Mouse (Mus musculus): ENCODE data around the gene Gm42906.
A peak's percentile ranks its signal among the peaks of the same experiment; 100 is the strongest.

The Gm42906 gene

DNA sequence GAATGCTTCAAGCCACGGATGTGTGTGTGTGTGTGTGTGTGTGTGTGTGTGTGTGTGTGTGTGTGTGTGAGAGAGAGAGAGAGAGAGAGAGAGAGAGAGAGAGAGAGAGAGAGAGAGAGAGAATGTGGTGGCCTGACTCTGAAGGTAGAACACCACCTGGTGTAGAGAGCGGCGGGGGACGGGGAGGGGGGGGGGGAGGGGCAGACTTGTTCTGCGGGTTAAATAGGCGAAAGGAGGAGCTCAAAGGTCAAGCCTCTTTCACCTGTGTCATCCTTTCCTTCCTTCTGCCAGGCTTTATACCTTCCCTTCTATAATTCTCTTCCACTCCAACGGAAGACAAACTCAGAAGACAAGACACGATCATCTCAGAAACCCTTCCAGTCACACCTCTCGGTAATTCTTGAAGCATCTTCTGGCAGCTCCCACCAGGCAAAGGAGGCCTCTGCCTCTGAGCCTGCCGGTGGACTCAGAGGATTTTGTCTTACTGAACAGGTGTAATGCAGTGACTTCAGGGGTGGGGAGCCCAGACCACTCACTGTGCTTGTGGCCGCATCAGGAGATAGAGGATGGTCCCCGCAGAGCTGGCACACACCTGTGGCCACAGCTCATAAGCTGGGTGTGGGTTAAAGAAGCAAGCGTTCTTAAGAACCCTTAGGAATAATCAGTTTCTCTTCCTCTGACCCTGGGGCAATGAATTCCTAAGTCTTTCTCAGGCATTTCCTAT, 195.2 kb downstream of the Gm42906 start:
- no peak for DNase-seq (ENCODE audit: low spot score)

DNA sequence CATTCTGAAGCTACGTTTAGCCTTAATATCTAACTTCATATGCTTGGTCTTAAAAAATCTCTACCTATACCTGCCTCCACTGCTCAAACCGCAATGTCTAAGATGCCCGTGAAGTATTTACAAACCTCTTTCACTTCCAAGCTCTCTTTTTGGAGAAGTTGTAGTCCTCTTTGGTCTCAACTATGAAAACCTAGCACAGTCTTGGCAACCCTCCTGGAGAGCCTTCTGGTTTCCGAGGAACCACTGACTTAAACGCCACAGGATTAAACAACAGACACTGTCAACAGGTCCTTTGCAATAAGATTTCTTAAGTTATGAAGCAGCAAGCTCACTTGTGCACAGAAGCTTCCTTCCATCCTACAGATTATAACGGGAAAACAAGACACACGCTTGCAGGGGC, 196.1 kb downstream of the Gm42906 start:
- DNase-seq (ENCODE audit: low spot score): no peak

DNA sequence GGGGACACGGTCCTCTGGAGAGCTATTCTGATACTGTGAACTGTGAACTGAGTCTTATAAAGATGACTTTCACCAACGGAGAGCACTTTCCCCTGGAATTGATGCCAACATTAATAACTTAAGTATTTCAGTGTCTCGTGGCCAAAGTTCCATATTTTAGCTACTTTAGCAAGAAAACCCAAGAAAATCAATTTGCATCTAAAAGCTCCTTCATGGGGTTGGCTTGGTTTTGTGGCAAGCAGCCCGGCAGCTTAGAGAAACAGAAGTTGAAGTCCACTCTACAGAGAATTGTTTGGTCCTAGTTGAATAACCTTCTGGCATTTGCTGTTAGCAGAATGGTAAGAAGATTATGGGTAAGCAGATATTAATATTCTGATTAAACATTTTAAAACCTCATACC, 196.6 kb downstream of the Gm42906 start:
- DNase-seq (ENCODE audit: low spot score): no peak

GRCm38 (mm10) chr5:151230427-151230826, 197.5 kb downstream of the Gm42906 start:
- no peak for DNase-seq (ENCODE audit: low spot score)

DNA sequence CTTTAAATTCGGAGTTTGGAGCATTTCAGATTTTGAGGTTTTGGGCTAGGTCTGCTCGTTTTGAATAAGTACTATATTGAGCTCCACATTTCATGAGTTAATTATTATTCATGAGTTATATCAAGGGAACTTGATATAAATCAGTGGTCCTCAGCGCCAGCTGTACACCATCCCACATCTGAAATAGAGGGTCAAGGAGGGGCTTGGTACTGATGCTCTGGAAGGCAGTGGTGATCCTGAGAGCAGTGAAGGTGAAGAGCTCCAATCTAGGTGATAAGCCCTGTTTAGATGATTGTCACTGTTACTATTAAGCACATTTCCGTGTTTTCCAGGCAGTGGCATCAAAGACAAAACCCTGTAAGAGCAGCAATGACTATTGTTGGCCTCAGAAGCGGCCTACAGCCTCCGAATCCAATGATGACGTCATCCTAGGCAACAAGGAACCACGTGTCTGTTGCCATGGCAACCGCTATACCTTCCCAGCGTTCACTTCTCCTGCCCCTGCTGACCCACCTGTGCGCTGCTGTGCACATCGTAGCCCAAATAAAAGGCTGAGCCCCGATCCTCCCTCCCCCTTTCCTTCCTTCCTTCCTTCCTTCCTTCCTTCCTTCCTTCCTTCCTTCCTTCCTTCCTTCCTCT, 199.5 kb downstream of the Gm42906 start:
- no peak for DNase-seq (ENCODE audit: low spot score)

GRCm38 (mm10) chr5:151223696-151224366, 204.1 kb downstream of the Gm42906 start:
- DNase-seq (ENCODE audit: low spot score): no peak

DNA sequence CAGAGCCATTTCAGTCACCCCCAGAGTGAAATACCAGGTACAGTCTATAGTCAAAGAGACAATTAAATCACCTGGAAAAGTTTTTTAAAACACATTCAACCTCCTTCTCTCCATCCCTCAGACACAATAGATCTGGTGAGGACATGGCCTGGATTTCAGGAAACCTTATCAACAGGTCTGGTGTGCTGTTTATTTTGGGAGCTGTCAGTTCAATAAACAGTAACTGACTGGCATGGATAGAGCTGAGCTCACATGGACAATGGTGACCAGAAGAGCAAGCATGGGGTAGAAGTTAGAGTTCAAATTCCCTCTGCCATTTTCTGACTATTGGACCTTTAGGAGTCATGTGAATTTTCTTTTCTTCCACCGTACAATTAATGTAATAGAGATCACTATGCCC, 205.2 kb downstream of the Gm42906 start:
- no peak for DNase-seq (ENCODE audit: low spot score)

DNA sequence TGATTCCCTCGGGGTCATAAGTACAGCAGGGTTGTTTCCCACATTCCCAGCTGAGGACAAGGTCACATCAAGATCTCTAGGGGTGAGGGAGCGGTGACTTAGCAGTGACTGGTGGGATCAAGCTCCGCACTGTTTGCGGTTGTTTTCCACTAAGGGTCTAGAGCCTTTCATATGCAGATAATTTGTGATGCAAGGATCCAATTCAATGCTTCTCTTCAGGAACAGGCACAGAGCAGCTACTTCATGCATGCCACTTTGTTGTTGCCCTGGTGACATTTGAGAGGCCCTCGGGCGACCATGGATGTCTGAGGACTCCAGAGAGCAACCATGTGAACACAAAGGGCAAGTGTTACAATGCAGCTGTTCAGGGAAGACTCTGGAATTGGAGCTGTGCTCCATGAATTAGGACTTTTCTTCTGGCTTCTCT, 209.3 kb downstream of the Gm42906 start:
- no peak for DNase-seq (ENCODE audit: low spot score)

GRCm38 (mm10) chr5:151213097-151213496, 214.9 kb downstream of the Gm42906 start:
- DNase-seq (ENCODE audit: low spot score): no peak

GRCm38 (mm10) chr5:151210869-151211268, 217.1 kb downstream of the Gm42906 start:
- DNase-seq (ENCODE audit: low spot score): no peak

DNA sequence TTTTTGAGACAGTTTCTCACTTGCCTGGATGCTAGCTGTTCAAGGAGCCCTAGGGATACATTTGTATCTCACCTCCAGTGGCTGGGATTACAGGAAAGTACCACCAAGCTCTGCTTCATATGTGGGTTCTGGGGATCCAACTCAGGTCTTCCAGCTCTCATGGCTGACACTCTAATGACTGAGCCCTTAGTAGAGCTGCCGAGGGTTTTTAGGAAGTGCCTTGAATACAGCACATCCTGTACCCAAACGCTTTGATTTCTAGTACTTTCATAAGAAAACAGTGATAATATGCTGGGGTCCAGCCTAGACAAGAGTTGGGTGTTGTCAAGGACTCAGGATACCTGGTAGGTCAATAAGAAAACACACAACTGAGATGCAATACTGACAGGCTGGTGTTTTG, 217.9 kb downstream of the Gm42906 start:
- no peak for DNase-seq (ENCODE audit: low spot score)

DNA sequence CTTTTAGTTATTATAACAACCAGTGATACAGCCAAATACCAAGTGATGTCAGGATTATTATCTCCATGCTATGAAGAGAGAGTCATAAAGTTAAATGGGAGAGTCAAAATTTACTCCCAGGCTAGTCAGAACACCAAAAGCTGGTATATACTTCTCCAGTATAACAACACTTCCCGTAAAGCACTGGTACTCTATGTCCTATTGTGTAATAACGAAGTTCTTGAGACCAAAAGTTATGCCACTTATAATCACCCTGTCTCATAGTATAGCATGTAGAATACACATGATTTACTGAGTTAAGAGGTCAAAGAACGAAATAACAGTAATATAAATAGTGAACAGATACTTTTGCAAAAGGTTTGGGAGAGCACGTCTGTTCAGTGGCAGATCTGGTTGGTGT, 222.9 kb downstream of the Gm42906 start:
- DNase-seq (ENCODE audit: low spot score): no peak

- no peak for DNase-seq (ENCODE audit: low spot score)
These were observed 225.0 kb downstream of the Gm42906 start for GRCm38 (mm10) chr5:151202925-151203324.

- DNase-seq (ENCODE audit: low spot score): no peak
These were observed 226.7 kb downstream of the Gm42906 start for GRCm38 (mm10) chr5:151201220-151201619.

DNA sequence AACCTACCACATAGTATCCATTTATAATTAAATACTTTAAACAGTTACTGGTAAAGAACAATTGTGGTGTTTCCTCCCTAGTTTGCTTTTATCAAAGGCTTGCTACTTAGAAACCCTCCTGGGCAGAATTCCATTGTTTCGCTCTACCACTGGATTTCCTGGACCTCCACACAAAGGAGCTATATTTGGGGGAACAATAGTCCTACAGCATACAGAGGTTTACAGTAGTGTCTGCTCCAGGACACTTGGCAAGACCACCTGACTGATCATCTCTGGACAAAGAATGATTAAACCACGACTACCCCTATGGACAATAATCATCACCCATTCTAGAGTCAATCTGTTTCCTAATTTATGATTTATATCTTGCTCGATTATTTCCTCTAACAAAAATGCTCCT, 228.7 kb downstream of the Gm42906 start:
- DNase-seq (ENCODE audit: low spot score): no peak

DNA sequence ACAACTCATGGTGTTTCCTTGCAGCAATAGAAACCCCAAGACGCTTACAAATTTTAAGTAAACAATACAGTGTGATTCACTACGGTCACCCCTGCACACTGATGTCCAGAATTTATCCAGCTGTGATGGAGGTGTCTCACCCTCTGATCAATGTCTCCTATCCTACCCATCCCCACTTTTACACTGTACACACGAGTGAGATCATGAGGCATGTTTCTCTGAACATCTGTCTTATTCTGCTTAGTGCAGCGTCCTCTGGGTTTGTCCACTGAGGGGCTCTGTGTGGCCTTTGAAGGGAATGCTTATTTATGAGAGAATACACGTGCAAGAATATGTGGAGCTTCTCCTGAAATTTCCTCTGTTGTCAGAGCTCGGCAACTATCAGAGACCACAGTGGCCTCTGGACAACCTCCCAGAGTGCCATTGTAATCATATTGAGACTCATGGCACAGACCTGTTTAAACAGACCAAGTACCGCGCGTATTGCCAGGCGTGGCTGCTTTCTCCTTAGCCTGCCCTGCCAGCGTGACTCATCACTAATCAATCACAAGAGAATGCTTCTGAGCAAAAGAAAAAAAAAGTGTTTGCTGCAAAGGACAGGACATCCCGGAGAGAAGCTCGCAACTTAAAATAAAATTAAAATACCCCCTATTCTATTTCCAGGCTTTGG, 231.2 kb downstream of the Gm42906 start:
- DNase-seq (ENCODE audit: low spot score): no peak

- no peak for DNase-seq (ENCODE audit: low spot score)
These were observed 234.0 kb downstream of the Gm42906 start for GRCm38 (mm10) chr5:151193885-151194520.

DNA sequence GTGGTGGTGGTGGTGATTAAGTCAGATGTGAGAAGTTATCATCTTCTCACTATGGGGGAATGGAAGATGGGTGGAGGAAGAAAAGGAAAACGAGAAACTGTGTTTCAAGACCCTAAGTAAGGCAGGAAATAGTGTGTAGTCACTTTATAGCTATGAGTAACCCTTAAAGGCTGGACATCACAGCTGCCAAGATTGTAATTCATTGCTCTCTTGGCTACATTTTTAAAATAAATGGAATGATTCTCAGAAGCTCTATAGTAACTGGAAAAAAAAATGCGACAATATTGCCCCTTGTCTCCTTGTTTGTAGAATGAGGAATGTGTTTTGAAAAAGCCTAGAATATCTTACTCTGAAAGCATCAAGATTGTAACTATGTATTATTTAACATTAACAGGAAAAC, 235.7 kb downstream of the Gm42906 start:
- DNase-seq (ENCODE audit: low spot score): no peak

- DNase-seq (ENCODE audit: low spot score): no peak
These were observed 237.2 kb downstream of the Gm42906 start for GRCm38 (mm10) chr5:151190764-151191163.

GRCm38 (mm10) chr5:151189789-151190378, 238.1 kb downstream of the Gm42906 start:
- DNase-seq (ENCODE audit: low spot score): peak; percentile 58

DNA sequence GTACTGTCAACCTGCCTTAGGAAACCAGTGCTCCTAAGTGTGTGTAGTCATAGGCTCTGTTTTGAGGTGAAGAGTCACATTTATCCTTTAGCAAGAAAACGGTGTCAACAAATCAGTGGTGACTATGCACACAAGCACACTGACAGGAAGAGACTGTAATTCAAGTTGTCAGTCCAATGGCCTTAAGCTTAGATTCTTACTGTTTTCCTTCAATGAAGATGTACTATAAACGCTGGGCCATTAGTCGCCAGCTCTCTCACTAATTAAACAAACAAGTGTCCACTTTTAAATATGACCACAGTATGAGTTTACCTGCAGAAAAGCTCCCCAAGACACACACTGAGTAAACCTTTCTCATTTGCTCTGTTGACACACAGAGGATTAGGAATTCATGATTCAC, 238.6 kb downstream of the Gm42906 start:
- DNase-seq (ENCODE audit: low spot score): no peak

GRCm38 (mm10) chr5:151188659-151189058, 239.3 kb downstream of the Gm42906 start:
- DNase-seq (ENCODE audit: low spot score): no peak
